Mouse (Mus musculus) testis, adult 2 months (tissue): ENCODE data around the gene Pdpk1. TPM values are rescaled to one million over a fixed set of nuclear protein-coding genes. Genes with fewer than 3 reads are reported as not detected.
"Not testable (repeated sequence)": the region's sequence is repeated elsewhere in the genome, so short reads cannot be mapped to it uniquely, and the experiment has no call there.

Experiments used
- H3K27ac ChIP-seq: fragments of 200-500 bp; 2 replicates; pipeline ENCODE4 v1.5.1; 2012; ENCODE audit warnings: low read depth, low read length; ENCODE audit not compliant: control insufficient read depth, insufficient read depth
- H3K27me3 ChIP-seq: fragments of 200-500 bp; 2 replicates; pipeline ENCODE4 v1.6.1; 2012; ENCODE audit warnings: mild to moderate bottlenecking, low read length, moderate library complexity; ENCODE audit not compliant: control insufficient read depth, insufficient read depth
- H3K36me3 ChIP-seq: fragments of 200-500 bp; 2 replicates; pipeline ENCODE4 v1.6.1; 2012; ENCODE audit warnings: mild to moderate bottlenecking, low read length; ENCODE audit not compliant: control insufficient read depth, insufficient read depth
- H3K4me1 ChIP-seq: fragments of 200-500 bp; 2 replicates; pipeline ENCODE4 v1.6.1; 2012; ENCODE audit warnings: low read length; ENCODE audit not compliant: control insufficient read depth, insufficient read depth
- H3K4me3 ChIP-seq: fragments of 200-500 bp; 2 replicates; pipeline ENCODE4 v1.5.1; 2012; ENCODE audit warnings: low read depth, mild to moderate bottlenecking, low read length, moderate library complexity, mixed read lengths; ENCODE audit not compliant: control insufficient read depth
- CTCF ChIP-seq: fragments of 200-500 bp; IDR thresholded peaks from 2 replicates; pipeline ENCODE4 v1.5.1; 2012; ENCODE audit warnings: low read depth, mild to moderate bottlenecking, inconsistent platforms, low read length, moderate library complexity; ENCODE audit not compliant: control insufficient read depth, insufficient read depth, insufficient replicate concordance
- POLR2A ChIP-seq: fragments of 200-500 bp; IDR thresholded peaks from 2 replicates; pipeline ENCODE4 v1.6.1; 2012; ENCODE audit warnings: low read depth, mild to moderate bottlenecking, inconsistent platforms, low read length, moderate library complexity; ENCODE audit not compliant: control insufficient read depth
- polyA plus RNA-seq: library from polyadenylated mRNA; depleted of rRNA; stranded (reverse); fragments of >200 nt; gene quantifications from 2 replicates; pipeline ENCODE4 v1.2.3, GENCODE M21; 2012

Pdpk1 gene
- polyA plus RNA-seq, 1 experiment = 486 TPM

GRCm38 (mm10) chr17:24137226-24137880, 13.4 kb downstream of the Pdpk1 start:
- Histone ChIP-seq H3K27me3 (no peaks in the 10 kb centered on the region), H3K27ac (no peak overlapping the region), H3K4me1 (peaks cover 9% of the 10 kb centered on the region), H3K36me3 (no peaks in the 10 kb centered on the region), H3K4me3 (no peak overlapping the region)
- no peak for TF ChIP-seq POLR2A

- Histone ChIP-seq H3K4me3 (no peak overlapping the region), H3K27ac (no peak overlapping the region), H3K4me1 (peaks cover 2% of the 10 kb centered on the region), H3K27me3 (no peaks in the 10 kb centered on the region), H3K36me3 (no peaks in the 10 kb centered on the region)
- no peak for TF ChIP-seq CTCF
- no peak for TF ChIP-seq POLR2A
Measured at GRCm38 (mm10) chr17:24134062-24134461, 16.7 kb downstream of the Pdpk1 start.

- not testable (repeated sequence) for H3K4me3 ChIP-seq, H3K4me1 ChIP-seq, H3K27ac ChIP-seq, H3K27me3 ChIP-seq, H3K36me3 ChIP-seq
Measured at GRCm38 (mm10) chr17:24132919-24133318, 17.8 kb downstream of the Pdpk1 start.

GRCm38 (mm10) chr17:24131570-24131969, 19.2 kb downstream of the Pdpk1 start:
- no peak overlapping the region for H3K27ac ChIP-seq
- no peak overlapping the region for H3K4me3 ChIP-seq
- H3K27me3 ChIP-seq = no peaks in the 10 kb centered on the region
- H3K36me3 ChIP-seq = no peaks in the 10 kb centered on the region
- no peaks in the 10 kb centered on the region; the same call in 1 of the 2 replicates for H3K4me1 ChIP-seq
- TF ChIP-seq CTCF = no peak
- TF ChIP-seq POLR2A = no peak

- H3K27ac ChIP-seq, H3K36me3 ChIP-seq, H3K4me3 ChIP-seq, H3K27me3 ChIP-seq, H3K4me1 ChIP-seq: not testable (repeated sequence)
Measured at GRCm38 (mm10) chr17:24129246-24129645, 21.5 kb downstream of the Pdpk1 start.

- H3K27me3 ChIP-seq = no peaks in the 10 kb centered on the region
- H3K36me3 ChIP-seq = no peaks in the 10 kb centered on the region
- H3K27ac ChIP-seq = no peak overlapping the region
- TF ChIP-seq POLR2A (no peak), CTCF (no peak)
- H3K4me3 ChIP-seq = no peak overlapping the region
- no peaks in the 10 kb centered on the region; the same call in 1 of the 2 replicates for H3K4me1 ChIP-seq
Measured at GRCm38 (mm10) chr17:24127592-24127991, 23.1 kb downstream of the Pdpk1 start.

- H3K27ac ChIP-seq = no peak overlapping the region
- H3K27me3 ChIP-seq = no peaks in the 10 kb centered on the region
- TF ChIP-seq POLR2A (no peak), CTCF (no peak)
- H3K4me3 ChIP-seq = no peak overlapping the region
- no peaks in the 10 kb centered on the region; the same call in 1 of the 2 replicates for H3K4me1 ChIP-seq
- H3K36me3 ChIP-seq = no peaks in the 10 kb centered on the region
Measured at GRCm38 (mm10) chr17:24126801-24127200, 23.9 kb downstream of the Pdpk1 start.

- no peak for TF ChIP-seq POLR2A
- no peak for TF ChIP-seq CTCF
- H3K36me3 ChIP-seq = no peaks in the 10 kb centered on the region
- H3K4me3 ChIP-seq = no peak overlapping the region
- no peak overlapping the region for H3K27ac ChIP-seq
- no peaks in the 10 kb centered on the region for H3K4me1 ChIP-seq
- no peaks in the 10 kb centered on the region for H3K27me3 ChIP-seq
Measured at GRCm38 (mm10) chr17:24119446-24119845, 31.3 kb downstream of the Pdpk1 start.
